Mouse (Mus musculus) midbrain, embryonic 14.5 days (tissue): ENCODE measurements around the gene Abcd3. TPM values are rescaled to one million over a fixed set of nuclear protein-coding genes. Genes with fewer than 3 reads are reported as not detected.

ENCODE experiments used
- ATAC-seq: fragments of 200-750 bp; cut with Nextera tagmentation; 2 replicates; pipeline ENCODE4 v1.8.0; 2017; ENCODE audit warnings: moderate number of reproducible peaks, moderate library complexity; ENCODE audit not compliant: low FRiP score, low TSS enrichment
- DNase-seq: peaks from one replicate; pipeline ENCODE4 v3.0.0-alpha.2; 2015
- H3K27ac ChIP-seq: fragments of 300-500 bp; sonication (generic); replicated peaks from 2 replicates; pipeline ENCODE4 v1.5.1; 2014; ENCODE audit warnings: mild to moderate bottlenecking, low read depth, low read length, moderate library complexity
- H3K27me3 ChIP-seq: fragments of 300-500 bp; sonication (generic); 2 replicates; pipeline ENCODE4 v1.6.1; 2014; ENCODE audit warnings: low read length, control low read depth, mixed read lengths; ENCODE audit not compliant: control insufficient read depth, insufficient read depth
- H3K36me3 ChIP-seq: fragments of 300-500 bp; sonication (generic); 2 replicates; pipeline ENCODE4 v1.6.1; 2014; ENCODE audit warnings: low read length, control low read depth; ENCODE audit not compliant: control insufficient read depth, insufficient read depth
- H3K4me1 ChIP-seq: fragments of 300-500 bp; sonication (generic); 2 replicates; pipeline ENCODE4 v1.6.1; 2014; ENCODE audit warnings: mild to moderate bottlenecking, antibody characterized with exemption, low read length, control low read depth; ENCODE audit not compliant: control insufficient read depth, insufficient read depth
- H3K4me2 ChIP-seq: fragments of 300-500 bp; sonication (generic); 2 replicates; pipeline ENCODE4 v1.6.1; 2014; ENCODE audit warnings: mild to moderate bottlenecking, low read length, moderate library complexity
- H3K4me3 ChIP-seq: fragments of 300-500 bp; sonication (generic); replicated peaks from 2 replicates; pipeline ENCODE4 v1.5.1; 2014; ENCODE audit warnings: low read depth, low read length
- H3K9ac ChIP-seq: fragments of 300-500 bp; sonication (generic); replicated peaks from 2 replicates; pipeline ENCODE4 v1.6.1; 2014; ENCODE audit warnings: mild to moderate bottlenecking, low read length, moderate library complexity
- H3K9me3 ChIP-seq: fragments of 300-500 bp; sonication (generic); 2 replicates; pipeline ENCODE4 v1.6.1; 2016; ENCODE audit warnings: low read length, control low read depth, mixed read lengths; ENCODE audit not compliant: control insufficient read depth
- WGBS: fragments of 180-500 bp; shearing (Covaris S2); extraction: QIAGEN DNeasy Blood & Tissue Kit; methylation state at CpG from one replicate; pipeline ENCODE4 v1.1.7; 2014; 5-methylcytosine and 5-hydroxymethylcytosine counted together
- polyA plus RNA-seq: library from polyadenylated mRNA; unstranded; fragments of >200 nt; fragmentation: Nextera tagmentation; extraction: Ambion mirVana; gene quantifications from 2 replicates; pipeline ENCODE4 v1.2.1, GENCODE M21; 2014

The Abcd3 gene
- polyA plus RNA-seq, 1 experiment from 2014 or later = 75.1 TPM

GRCm38 (mm10) chr3:121824319-121824718 is 9.2 kb upstream of the Abcd3 start:
- H3K4me3 ChIP-seq = no peak overlapping the region
- no peaks in the 10 kb centered on the region for H3K36me3 ChIP-seq
- H3K4me1 ChIP-seq = no peaks in the 10 kb centered on the region
- 95% methylated on average over 1 of the region's 1 CpGs for WGBS
- no peaks in the 10 kb centered on the region for H3K27me3 ChIP-seq
- no peaks in the 10 kb centered on the region for H3K9me3 ChIP-seq
- DNase-seq = no peak
- H3K9ac ChIP-seq = no peak overlapping the region
- H3K27ac ChIP-seq = no peak overlapping the region
- no peak for ATAC-seq
- H3K4me2 ChIP-seq = no peak overlapping the region

DNA sequence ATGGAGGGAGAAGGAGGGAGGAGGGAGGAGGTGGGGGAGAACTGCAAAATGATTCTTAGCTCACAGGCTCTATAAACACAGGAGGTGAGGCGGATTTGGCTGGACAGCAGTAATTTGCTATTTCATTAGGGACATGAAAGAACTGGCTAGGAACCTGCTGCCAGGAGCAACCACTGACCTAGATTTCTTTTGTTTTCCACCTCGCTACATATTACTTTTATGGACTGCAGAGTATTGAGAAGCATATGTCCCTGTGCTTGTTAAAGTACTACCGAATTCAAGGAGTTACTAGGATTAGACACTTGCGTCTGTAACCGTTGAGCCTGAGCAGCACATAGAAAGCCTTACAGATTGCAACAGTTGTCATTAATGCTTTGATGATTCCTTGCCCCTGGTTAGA is 7.5 kb upstream of the Abcd3 start:
- H3K4me2 ChIP-seq = no peak overlapping the region
- no peak overlapping the region for H3K4me3 ChIP-seq
- no peaks in the 10 kb centered on the region for H3K27me3 ChIP-seq
- WGBS = 92% methylated on average over 5 of the region's 5 CpGs
- H3K27ac ChIP-seq = no peak overlapping the region
- ATAC-seq = no peak
- no peaks in the 10 kb centered on the region for H3K4me1 ChIP-seq
- H3K9ac ChIP-seq = no peak overlapping the region
- no peaks in the 10 kb centered on the region for H3K36me3 ChIP-seq
- DNase-seq = no peak
- no peaks in the 10 kb centered on the region for H3K9me3 ChIP-seq

GRCm38 (mm10) chr3:121821559-121822143 is 6.5 kb upstream of the Abcd3 start:
- no peaks in the 10 kb centered on the region for H3K4me1 ChIP-seq
- WGBS = 92% methylated on average over 8 of the region's 8 CpGs
- H3K9ac ChIP-seq = no peak overlapping the region
- no peak overlapping the region for H3K4me2 ChIP-seq
- H3K27ac ChIP-seq = no peak overlapping the region
- ATAC-seq (no peak), DNase-seq (no peak)
- no peaks in the 10 kb centered on the region for H3K36me3 ChIP-seq
- H3K9me3 ChIP-seq = no peaks in the 10 kb centered on the region
- H3K27me3 ChIP-seq = no peaks in the 10 kb centered on the region
- no peak overlapping the region for H3K4me3 ChIP-seq

- H3K36me3 ChIP-seq = no peaks in the 10 kb centered on the region
- H3K27ac ChIP-seq = no peak overlapping the region
- DNase-seq (no peak), ATAC-seq (no peak)
- H3K4me1 ChIP-seq = 0 out of 2 replicates have a peak, but pooled peaks cover 5% of the 10 kb centered on the region
- WGBS = 91% methylated on average over 3 of the region's 3 CpGs
- H3K4me3 ChIP-seq = no peak overlapping the region
- H3K27me3 ChIP-seq = no peaks in the 10 kb centered on the region
- H3K4me2 ChIP-seq = no peak overlapping the region
- no peak overlapping the region for H3K9ac ChIP-seq
- no peaks in the 10 kb centered on the region for H3K9me3 ChIP-seq
Measured at GRCm38 (mm10) chr3:121819693-121820200, 4.6 kb upstream of the Abcd3 start.

GRCm38 (mm10) chr3:121818736-121819396 is 3.8 kb upstream of the Abcd3 start:
- Histone ChIP-seq H3K9ac (no peak overlapping the region), H3K4me2 (no peak overlapping the region), H3K36me3 (no peaks in the 10 kb centered on the region), H3K9me3 (no peaks in the 10 kb centered on the region), H3K27me3 (no peaks in the 10 kb centered on the region), H3K4me3 (no peak overlapping the region), H3K27ac (no peak overlapping the region), H3K4me1 (peaks cover 10% of the 10 kb centered on the region; the same call in 1 of the 2 replicates)
- 85% methylated on average over 10 of the region's 10 CpGs for WGBS
- ATAC-seq (no peak), DNase-seq (no peak)

- WGBS = 16% methylated on average over 16 of the region's 16 CpGs
- peak overlapping the region; percentile 86 for H3K9ac ChIP-seq
- H3K9me3 ChIP-seq = no peaks in the 10 kb centered on the region
- H3K4me1 ChIP-seq = peaks cover 12% of the 10 kb centered on the region; the same call in 1 of the 2 replicates
- peak overlapping the region; percentile 79 for H3K4me2 ChIP-seq
- H3K27me3 ChIP-seq = no peaks in the 10 kb centered on the region
- H3K27ac ChIP-seq = peak overlapping the region; percentile 97
- no peaks in the 10 kb centered on the region for H3K36me3 ChIP-seq
- ATAC-seq (no peak), DNase-seq (peak; percentile 43)
- H3K4me3 ChIP-seq = peak overlapping the region; percentile 76
Measured at GRCm38 (mm10) chr3:121815549-121816235, 590 bp upstream of the Abcd3 start.

GRCm38 (mm10) chr3:121814413-121814864 is 663 bp downstream of the Abcd3 start:
- WGBS = under 1% methylated on average over 28 of the region's 28 CpGs
- H3K9me3 ChIP-seq = no peaks in the 10 kb centered on the region
- H3K27me3 ChIP-seq = no peaks in the 10 kb centered on the region
- peak overlapping the region; percentile 76 for H3K4me3 ChIP-seq
- ATAC-seq = no peak
- peak overlapping the region; percentile 79 for H3K4me2 ChIP-seq
- no peaks in the 10 kb centered on the region for H3K36me3 ChIP-seq
- H3K27ac ChIP-seq = peak overlapping the region; percentile 97
- no peak for DNase-seq
- H3K4me1 ChIP-seq = peaks cover 12% of the 10 kb centered on the region; the same call in 1 of the 2 replicates
- peak overlapping the region; percentile 86 for H3K9ac ChIP-seq

DNA sequence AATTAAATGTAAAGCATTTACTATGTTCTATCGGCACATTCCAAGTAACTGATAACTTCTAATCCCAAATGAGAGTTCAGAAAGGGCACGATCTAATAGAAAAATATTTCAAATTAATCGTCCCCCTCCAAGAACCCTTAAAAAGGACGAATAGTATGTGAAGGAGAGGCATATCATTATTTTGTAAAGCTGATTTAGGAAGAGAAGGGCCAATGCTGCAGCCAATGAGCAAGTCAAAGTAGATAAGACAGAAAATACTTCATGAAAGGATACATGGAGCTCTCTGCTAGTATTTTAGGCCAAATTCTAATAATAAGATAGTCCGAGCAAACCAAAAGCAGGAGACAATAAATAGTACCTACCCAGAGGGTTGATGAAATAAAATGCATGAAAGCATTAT is 1.3 kb downstream of the Abcd3 start:
- DNase-seq (no peak), ATAC-seq (no peak)
- WGBS = 67% methylated on average over 5 of the region's 5 CpGs
- Histone ChIP-seq H3K36me3 (no peaks in the 10 kb centered on the region), H3K27ac (no peak overlapping the region), H3K4me3 (peak overlapping the region; percentile 76), H3K4me1 (peaks cover 12% of the 10 kb centered on the region; the same call in 1 of the 2 replicates), H3K27me3 (no peaks in the 10 kb centered on the region), H3K4me2 (peak overlapping the region; percentile 79), H3K9me3 (no peaks in the 10 kb centered on the region), H3K9ac (peak overlapping the region; percentile 86; the same call in 1 of the 2 replicates)
